Mouse (Mus musculus): ENCODE measurements around the gene Gm3685. TPM values are rescaled to one million over a fixed set of nuclear protein-coding genes. Genes with fewer than 3 reads are reported as not detected.
"Not testable (repeated sequence)": the region's sequence is repeated elsewhere in the genome, so short reads cannot be mapped to it uniquely, and the experiment has no call there.

Gm3685 gene
- total RNA-seq (2021), result not detected

GRCm38 (mm10) chr14:7044870-7045269 is at the start of gene Gm3685:
Gene Gm3685 (minus strand): TSS chr14:7044970.
- DNase-seq (ENCODE audit: low spot score in 2 of 2); intact Hi-C loops (cut with DNase I): not testable (repeated sequence)

DNA sequence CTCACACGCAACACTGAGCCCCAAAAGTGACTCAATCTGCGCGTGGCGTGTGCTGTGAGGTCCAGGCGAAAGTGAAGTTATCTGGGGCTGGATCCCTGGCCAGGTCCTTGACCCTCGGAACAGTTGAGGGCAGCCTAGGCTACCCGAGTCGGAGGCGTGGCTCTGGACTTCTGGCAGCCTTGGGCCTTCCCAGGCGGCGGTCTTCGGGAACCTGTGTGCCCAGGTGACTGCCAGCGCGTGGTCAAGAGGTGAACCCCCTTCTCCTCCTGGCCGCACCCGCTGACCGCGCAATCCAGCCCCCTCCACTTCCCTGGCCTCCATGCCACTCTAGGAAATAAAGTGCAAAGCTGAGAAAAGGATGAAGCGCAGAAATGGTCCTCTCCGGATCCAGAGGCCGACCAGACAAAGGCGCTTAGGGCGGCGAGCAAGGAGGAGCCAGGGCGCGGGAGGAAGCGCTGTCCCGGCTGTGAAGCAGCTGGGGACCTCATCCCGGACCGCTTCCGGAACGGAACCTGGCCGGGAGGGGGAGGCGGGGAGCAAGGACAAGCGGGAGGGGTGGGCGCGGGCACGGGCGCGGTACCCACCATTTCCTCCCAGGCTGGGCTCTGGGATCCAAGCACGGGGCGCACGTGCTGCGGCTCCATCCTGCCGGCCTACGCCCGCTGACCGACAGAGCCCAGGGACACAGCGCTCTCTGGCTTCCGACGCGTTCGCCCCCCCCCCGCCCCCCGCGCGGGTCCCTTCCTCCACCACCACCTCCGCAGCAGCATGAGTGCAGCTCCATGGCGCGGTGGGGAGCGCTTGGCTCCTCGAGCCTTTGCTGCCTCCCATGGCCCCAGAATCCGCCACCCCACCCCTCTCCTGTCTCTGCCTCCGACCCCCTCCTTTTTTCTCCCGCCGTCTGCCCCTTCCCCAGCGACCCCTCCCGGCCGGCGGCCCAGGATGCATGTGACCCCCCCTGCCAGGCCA is 17.7 kb downstream of the Gm3685 start, which contains the start of gene Gm10406:
Gene Gm10406 (minus strand): TSS at position 669 of the 969 bp plus-strand sequence.
- intact Hi-C loops (cut with DNase I), result not testable (repeated sequence)
- peak; percentile 18 to 23 for DNase-seq (ENCODE audit: low spot score in 2 of 2)

DNA sequence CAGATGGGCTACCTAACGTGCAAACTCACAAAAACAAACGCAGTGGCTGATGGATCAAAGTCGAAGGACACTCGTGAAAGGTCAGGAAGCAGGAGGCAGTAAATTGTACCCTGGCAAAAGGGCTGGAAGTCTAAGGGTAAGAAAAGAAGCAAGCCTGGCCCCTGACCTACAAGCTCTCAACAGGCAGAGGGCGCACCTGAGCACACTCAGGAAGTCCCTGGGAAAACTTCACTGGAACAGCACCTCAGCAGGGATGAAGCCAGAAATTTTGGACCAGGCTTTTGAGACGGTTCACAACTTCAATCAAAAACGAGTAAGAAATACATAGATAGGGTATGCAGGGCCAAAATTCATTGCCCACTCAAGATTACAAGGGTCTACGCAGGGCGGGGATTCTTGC is 18.5 kb downstream of the Gm3685 start:
- intact Hi-C loops (cut with DNase I), result not testable (repeated sequence)
- DNase-seq (ENCODE audit: low spot score in 2 of 2), result peak; percentile 16 to 26

Other genes starting within 250 kb of the Gm3685 start
- not detected for gene Gm3642, start 204.7 kb downstream of the Gm3685 start, total RNA-seq (2021)
- 1 to 10 TPM; 1.4 to 1.5 TPM for gene Gm3667, start 155.0 kb downstream of the Gm3685 start, total RNA-seq (2021)
- gene Gm6356, start 71.2 kb downstream of the Gm3685 start, total RNA-seq (2021), result not detected
- gene Gm10406, start 17.5 kb downstream of the Gm3685 start, total RNA-seq (2021), result under 1 TPM; 0.39 to 0.60 TPM
- gene Gm3696, start 55.7 kb upstream of the Gm3685 start, total RNA-seq (2021), result 1 to 10 TPM; 1.5 to 2.3 TPM
- not detected for gene Gm6676, start 80.4 kb upstream of the Gm3685 start, total RNA-seq (2021)
- gene Gm3512, start 129.6 kb upstream of the Gm3685 start, total RNA-seq (2021), result 1 to 10 TPM; 1.5 TPM
- gene Gm16434, start 149.6 kb upstream of the Gm3685 start, total RNA-seq (2021), result not detected
- gene Gm3727, start 219.7 kb upstream of the Gm3685 start, total RNA-seq (2021), result not detected

Data from left cerebral cortex, postnatal 25 days (tissue).